Mouse (Mus musculus) cerebellum, postnatal 4 days (tissue): Measurements from ENCODE around the gene Prlhr.

Source experiments
- DNase-seq, 2 experiments: peaks; one replicate each; pipeline ENCODE4 v3.0.0; 2022; ENCODE audit warnings: low spot score in 2 of 2, mixed read lengths in 1 of 2

The Prlhr gene

DNA sequence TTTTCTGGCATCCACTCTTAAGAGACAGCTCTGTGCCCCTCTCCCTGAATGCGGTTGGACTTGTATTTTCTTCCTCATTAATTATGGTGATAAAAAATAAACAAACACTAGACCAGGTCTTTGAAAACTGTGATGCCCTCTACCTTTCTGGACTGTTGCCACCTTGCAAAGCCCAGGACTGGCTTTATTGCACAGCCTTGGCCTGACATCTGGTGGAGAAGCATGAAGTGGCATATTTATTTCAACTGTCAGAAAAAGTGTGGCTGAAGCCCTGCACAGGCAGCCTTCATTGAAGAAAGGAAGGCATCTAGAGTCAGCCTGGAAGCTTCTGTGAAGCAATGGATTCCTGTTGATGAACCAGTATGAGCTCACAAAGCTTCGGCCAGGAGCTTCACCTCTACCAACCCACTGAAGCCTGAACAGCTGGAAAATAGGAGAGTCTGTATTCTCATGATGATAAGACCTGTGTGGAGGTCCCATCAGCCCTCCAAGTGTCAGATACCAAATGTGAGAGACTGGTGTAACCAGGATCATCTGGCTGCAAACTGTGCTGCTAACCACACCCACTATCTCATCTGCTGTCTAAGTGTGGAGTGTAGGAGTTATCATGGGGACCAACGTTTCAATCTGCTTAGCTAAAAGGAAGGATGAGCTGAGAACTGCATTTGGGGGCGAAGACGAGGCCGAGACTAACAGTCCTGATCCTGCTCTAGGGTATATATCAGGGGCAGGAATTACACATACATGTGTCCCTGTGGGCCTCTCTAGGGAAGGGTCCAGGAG is 35.6 kb downstream of the Prlhr start:
- DNase-seq = no peak

DNA sequence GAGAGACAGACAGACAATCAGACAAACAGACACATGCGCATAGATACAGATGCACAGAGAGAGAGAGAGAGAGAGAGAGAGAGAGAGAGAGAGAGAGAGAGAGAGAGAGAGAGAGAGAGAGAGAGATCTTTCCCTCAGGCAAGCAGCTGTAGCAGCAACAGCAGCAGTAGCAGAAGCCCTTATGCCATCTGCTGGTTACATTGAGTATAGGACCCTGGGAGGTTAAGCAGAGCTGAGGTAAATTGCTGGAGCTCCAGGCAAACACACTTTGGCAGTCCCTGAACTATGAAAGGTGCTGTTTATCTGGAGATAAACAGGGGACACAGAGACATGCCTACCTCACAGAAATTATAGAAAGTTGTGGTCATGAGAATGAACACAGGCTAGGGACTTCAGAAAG is 50.5 kb downstream of the Prlhr start:
- peak in 1 of 2 experiments; percentile 14 for DNase-seq
